Mouse (Mus musculus) retina, postnatal 1 day (tissue): ENCODE measurements around the gene Ttc33.

ENCODE experiments used
- DNase-seq: peaks from one replicate; pipeline ENCODE4 v3.0.0-alpha.2; 2012

Ttc33 gene

DNA sequence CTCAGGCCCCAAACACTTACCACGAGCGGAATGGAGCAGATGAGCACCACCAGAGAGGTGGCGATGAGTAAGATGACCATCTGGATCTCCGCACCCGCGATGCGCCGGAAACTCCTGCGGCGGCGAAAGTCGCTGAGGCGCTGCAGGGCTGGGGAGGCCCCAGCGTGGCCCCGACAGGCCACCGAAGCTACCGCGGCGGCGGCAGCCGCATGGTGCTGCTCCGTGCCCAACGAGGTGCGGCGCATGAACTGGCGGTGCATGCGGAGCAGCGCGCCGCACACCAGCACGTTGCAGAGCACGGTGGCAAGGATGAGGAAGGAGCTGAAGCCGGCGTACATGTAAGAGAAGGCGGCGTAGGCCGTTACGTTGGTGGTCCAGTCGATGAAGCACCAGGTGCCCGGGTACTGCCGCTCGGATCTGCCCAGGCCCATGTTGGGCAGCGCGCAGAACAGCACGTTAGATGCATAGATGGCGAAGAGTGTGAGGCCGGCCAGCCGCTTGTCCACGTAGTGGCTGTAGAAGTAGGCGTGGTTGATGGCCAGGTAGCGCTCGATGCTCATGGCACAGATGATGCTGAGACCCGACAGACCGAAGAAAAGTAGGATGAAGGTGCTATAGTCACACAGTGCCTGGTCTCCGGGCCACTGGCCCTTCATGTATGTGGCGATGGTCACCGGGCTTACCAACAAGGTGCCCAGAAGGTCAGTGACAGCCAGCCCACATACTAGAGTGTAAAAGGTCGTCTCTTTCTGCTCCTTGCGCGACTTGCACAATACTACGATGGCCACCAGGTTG lies 57.1 kb downstream of the Ttc33 start:
- peak; percentile 50 for DNase-seq

DNA sequence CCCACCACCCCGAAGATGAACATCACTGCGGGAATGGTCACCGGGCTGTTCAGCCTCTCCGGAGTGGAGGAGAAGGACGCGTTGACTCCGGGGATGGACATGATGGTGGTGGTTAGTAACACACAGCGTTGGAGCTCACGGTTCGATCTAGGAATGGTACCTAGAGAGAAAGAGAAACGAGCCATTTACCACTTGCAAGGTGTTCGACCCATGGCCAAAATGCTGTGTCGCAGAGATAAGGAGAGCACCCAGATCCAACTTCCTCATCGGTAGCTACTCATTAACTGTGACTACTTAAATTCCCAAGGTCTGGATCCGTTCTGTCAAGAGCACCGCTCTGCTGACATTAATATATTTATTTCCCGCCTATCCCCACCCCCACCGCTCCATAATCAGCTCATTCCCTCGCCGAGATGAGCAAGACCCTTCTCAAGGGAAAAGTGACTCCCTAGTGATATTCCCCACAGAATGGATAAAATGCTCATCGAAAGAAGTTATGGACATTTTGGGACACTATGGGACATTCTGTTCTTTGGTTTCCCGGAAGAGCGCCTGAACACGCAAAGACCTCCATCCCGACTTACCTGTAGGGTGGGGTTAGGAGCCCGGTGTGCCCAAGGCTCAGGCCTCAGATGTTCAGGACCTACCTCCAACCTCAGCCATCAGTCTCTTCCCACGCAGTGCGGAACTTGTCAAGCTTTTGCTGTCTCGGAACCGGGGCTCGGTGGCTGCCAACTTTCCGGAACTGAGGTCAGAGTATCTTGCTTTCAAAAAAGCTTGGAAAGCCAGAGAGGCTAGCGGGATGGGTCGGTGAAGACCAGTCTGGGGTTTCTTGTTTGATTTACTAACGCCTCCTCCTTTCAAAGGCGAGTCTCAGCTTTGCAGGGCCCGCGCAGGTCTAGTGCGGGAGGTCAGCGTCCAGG lies 58.0 kb downstream of the Ttc33 start:
- DNase-seq, result peak; percentile 15

DNA sequence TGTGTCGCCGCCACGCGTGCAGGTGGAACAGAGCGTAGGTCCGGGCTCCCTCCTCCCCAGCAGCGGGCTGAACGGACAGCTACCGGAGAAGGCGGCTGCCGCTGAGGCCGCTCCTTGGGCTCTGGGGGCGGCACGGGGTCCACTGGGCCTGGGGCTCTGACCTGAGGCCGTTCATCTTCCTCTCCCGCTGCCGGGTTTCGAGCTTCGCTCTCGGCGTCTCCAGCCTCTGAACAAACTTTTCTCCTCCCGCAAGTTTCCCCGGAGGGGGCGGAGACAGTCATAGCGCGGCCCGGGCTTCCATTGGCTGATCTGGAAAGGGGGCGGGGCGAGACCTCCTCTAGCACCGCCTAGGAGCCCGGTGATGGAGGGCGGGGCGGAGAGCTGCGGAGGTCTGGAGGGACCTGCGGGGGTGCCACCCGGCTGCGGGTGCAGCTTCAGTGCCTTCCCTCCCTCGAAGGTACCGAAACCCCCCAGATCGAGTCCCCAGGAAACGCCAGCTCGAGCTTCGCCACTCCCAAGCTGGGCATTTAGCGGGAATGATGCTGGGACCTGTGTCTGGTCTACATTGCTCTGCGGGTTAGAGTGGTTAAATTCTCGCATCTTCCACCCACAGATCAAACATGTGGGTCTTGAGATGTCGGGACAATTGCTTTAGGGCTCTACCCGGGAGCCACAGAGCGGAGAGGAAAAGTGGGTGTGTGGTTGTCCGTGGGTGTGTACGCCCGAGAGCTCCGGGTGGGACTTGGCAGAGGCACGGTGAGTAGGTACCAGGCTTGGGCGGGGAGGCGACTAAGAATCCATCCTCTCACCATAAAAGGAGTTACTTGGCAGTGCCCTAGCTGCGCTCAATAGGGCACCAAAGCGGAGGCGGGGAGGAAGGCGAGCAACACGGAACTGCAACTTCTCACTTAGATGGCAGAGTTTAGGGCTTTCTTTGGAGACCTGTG lies 58.9 kb downstream of the Ttc33 start, which contains the start of gene Ptger4:
Gene Ptger4 (minus strand): TSS at position 229 of the 947 bp plus-strand sequence.
- DNase-seq, result peak; percentile 91

GRCm38 (mm10) chr15:5250182-5250581 lies 64.9 kb downstream of the Ttc33 start:
- DNase-seq, result no peak

- peak; percentile 53 for DNase-seq
These were observed 74.9 kb downstream of the Ttc33 start for GRCm38 (mm10) chr15:5260183-5260582.

GRCm38 (mm10) chr15:5261004-5261403 lies 75.7 kb downstream of the Ttc33 start:
- DNase-seq, result no peak

DNA sequence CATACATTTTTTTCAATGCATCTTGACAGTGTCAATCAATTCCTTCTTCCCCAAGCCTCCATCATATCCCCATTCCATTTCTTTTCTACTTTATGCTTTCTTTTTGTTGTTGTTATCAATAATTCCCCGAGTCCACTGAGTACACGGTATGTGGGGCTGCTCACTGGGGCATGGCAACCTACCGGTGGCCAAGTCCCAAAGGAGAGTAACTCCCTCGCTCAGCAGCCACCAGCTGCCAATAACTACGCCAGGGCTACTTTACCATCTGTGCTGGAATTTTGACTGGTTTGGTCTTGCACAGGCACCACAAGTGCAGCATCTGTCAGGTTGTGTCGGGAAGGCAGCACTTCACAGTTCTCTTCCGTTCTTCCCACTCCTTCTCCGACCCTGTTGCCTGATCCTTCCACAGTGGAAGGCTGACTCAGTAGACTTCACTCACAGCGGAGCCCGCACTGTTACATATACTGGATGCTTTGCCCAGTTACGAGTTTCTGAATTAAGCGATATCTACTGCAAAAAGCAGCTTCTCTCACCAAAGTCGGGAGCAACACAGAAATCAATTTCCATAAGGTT lies 76.9 kb downstream of the Ttc33 start:
- no peak for DNase-seq

GRCm38 (mm10) chr15:5262874-5263504 lies 77.7 kb downstream of the Ttc33 start:
- DNase-seq, result no peak

- peak; percentile 20 for DNase-seq
These were observed 80.8 kb downstream of the Ttc33 start for GRCm38 (mm10) chr15:5266095-5266494.
